Mouse (Mus musculus): Measurements from ENCODE around the gene Ppp1r18. TPM values are rescaled to one million over a fixed set of nuclear protein-coding genes. Genes with fewer than 3 reads are reported as not detected.

Ppp1r18 gene
- polyA plus RNA-seq, 1 experiment, result 46.2 TPM

GRCm38 (mm10) chr17:35833239-35833751, 32.1 kb upstream of the Ppp1r18 start:
- no peaks in the 10 kb centered on the region for H3K27me3 ChIP-seq (ENCODE audit: control insufficient read depth, insufficient read depth, insufficient read length)
- TF ChIP-seq E2F4 (IDR thresholded peaks at IDR 0.05; ENCODE audit: insufficient read depth) (no peak), POLR2AphosphoS2 (IDR thresholded peaks at IDR 0.05; ENCODE audit: insufficient read length, low read depth) (peak; percentile 74), POLR2A (IDR thresholded peaks at IDR 0.05; ENCODE audit: insufficient read length, low read depth) (peak; percentile 40), USF1 (IDR thresholded peaks at IDR 0.05; ENCODE audit: low read depth) (no peak), REST (IDR thresholded peaks at IDR 0.05; ENCODE audit: insufficient read depth, insufficient read length) (no peak)
- peaks cover 44% of the 10 kb centered on the region for H3K79me2 ChIP-seq (ENCODE audit: control insufficient read depth, insufficient read depth)
- H3K4me2 ChIP-seq (ENCODE audit: low read depth), result no peak overlapping the region
- no peak overlapping the region for H3ac ChIP-seq (ENCODE audit: control insufficient read depth, insufficient read length)
- no peak overlapping the region for H3K4me3 ChIP-seq
- peaks cover 34% of the 10 kb centered on the region for H3K36me3 ChIP-seq (ENCODE audit: control insufficient read depth, insufficient read depth)

GRCm38 (mm10) chr17:35833894-35834293, 31.5 kb upstream of the Ppp1r18 start:
- Histone ChIP-seq H3K27me3 (ENCODE audit: control insufficient read depth, insufficient read depth, insufficient read length) (no peaks in the 10 kb centered on the region), H3ac (ENCODE audit: control insufficient read depth, insufficient read length) (no peak overlapping the region), H3K79me2 (ENCODE audit: control insufficient read depth, insufficient read depth) (peaks cover 44% of the 10 kb centered on the region), H3K36me3 (ENCODE audit: control insufficient read depth, insufficient read depth) (peaks cover 34% of the 10 kb centered on the region), H3K4me2 (ENCODE audit: low read depth) (peak overlapping the region; percentile 92), H3K4me3 (no peak overlapping the region)
- peak; percentile 78 for TF ChIP-seq POLR2AphosphoS2 (IDR thresholded peaks at IDR 0.05; ENCODE audit: insufficient read length, low read depth)
- TF ChIP-seq TCF3 (IDR thresholded peaks at IDR 0.05; ENCODE audit: insufficient read length, low read depth), result no peak

DNA sequence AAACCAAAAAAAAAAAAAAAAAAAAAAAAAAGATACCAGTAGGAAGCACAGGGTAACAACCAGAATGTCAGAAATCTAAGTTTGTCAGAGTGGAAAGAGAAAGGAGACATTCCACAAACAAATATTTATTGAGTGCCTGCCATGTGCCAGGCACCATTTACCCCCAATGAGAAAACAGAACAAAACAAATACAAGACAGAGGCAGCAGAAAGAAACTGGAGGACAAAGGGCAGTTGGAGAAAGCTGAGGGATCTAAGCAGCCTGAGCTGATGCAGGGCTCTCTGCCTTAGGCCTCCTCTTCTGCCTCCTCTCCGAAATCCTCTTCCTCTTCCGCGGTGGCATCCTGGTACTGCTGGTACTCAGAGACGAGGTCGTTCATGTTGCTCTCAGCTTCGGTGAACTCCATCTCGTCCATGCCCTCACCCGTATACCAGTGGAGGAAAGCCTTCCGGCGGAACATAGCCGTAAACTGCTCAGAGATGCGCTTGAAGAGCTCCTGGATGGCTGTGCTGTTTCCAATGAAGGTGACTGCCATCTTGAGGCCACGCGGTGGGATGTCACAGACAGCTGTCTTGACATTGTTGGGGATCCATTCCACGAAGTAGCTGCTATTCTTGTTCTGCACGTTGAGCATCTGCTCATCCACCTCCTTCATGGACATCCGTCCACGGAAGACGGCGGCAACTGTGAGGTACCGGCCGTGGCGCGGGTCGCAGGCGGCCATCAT, 30.5 kb upstream of the Ppp1r18 start:
- Histone ChIP-seq H3K4me2 (ENCODE audit: low read depth) (peak overlapping the region; percentile 92), H3K79me2 (ENCODE audit: control insufficient read depth, insufficient read depth) (peaks cover 44% of the 10 kb centered on the region), H3K27me3 (ENCODE audit: control insufficient read depth, insufficient read depth, insufficient read length) (no peaks in the 10 kb centered on the region), H3ac (ENCODE audit: control insufficient read depth, insufficient read length) (peak overlapping the region; percentile 4), H3K4me3 (peak overlapping the region; percentile 96), H3K36me3 (ENCODE audit: control insufficient read depth, insufficient read depth) (peaks cover 34% of the 10 kb centered on the region)
- peak in 1 of 3 experiments; percentile 47 for TF ChIP-seq MYOG (IDR thresholded peaks at IDR 0.05; ENCODE audit: control insufficient read depth in 1 of 3, insufficient read depth in 1 of 3, insufficient read length in 2 of 3, low read depth in 2 of 3)
- peak; percentile 29 for TF ChIP-seq POLR2AphosphoS2 (IDR thresholded peaks at IDR 0.05; ENCODE audit: insufficient read length, low read depth)
- TF ChIP-seq TCF3 (IDR thresholded peaks at IDR 0.05; ENCODE audit: insufficient read length, low read depth), result no peak
- TF ChIP-seq POLR2A (IDR thresholded peaks at IDR 0.05; ENCODE audit: insufficient read length, low read depth), result peak; percentile 19
- TF ChIP-seq TCF12 (IDR thresholded peaks at IDR 0.05; ENCODE audit: insufficient read depth, poor library complexity, severe bottlenecking), result no peak
- TF ChIP-seq SRF (IDR thresholded peaks at IDR 0.05; ENCODE audit: control insufficient read depth, insufficient read length, low read depth), result no peak
- no peak for TF ChIP-seq E2F4 (IDR thresholded peaks at IDR 0.05; ENCODE audit: insufficient read depth)
- TF ChIP-seq MYOD1 (IDR thresholded peaks at IDR 0.05; ENCODE audit: control insufficient read depth in 1 of 3, insufficient read length in 2 of 3, low read depth in 2 of 3), result peak in 1 of 3 experiments; percentile 25
- TF ChIP-seq REST (IDR thresholded peaks at IDR 0.05; ENCODE audit: insufficient read depth, insufficient read length), result no peak

- TF ChIP-seq CEBPB (IDR thresholded peaks at IDR 0.05; ENCODE audit: insufficient read depth, poor library complexity, severe bottlenecking) (no peak), MYOG (IDR thresholded peaks at IDR 0.05; ENCODE audit: control insufficient read depth in 1 of 3, insufficient read depth in 1 of 3, insufficient read length in 2 of 3, low read depth in 2 of 3) (no peak), MYOD1 (IDR thresholded peaks at IDR 0.05; ENCODE audit: control insufficient read depth in 1 of 3, insufficient read length in 2 of 3, low read depth in 2 of 3) (no peak), POLR2AphosphoS2 (IDR thresholded peaks at IDR 0.05; ENCODE audit: insufficient read length, low read depth) (peak; percentile 90), POLR2A (IDR thresholded peaks at IDR 0.05; ENCODE audit: insufficient read length, low read depth) (peak; percentile 33)
- Histone ChIP-seq H3K4me3 (peak overlapping the region; percentile 96), H3K36me3 (ENCODE audit: control insufficient read depth, insufficient read depth) (peaks cover 34% of the 10 kb centered on the region), H3K27me3 (ENCODE audit: control insufficient read depth, insufficient read depth, insufficient read length) (no peaks in the 10 kb centered on the region), H3ac (ENCODE audit: control insufficient read depth, insufficient read length) (peak overlapping the region; percentile 4), H3K4me2 (ENCODE audit: low read depth) (peak overlapping the region; percentile 92), H3K79me2 (ENCODE audit: control insufficient read depth, insufficient read depth) (peaks cover 45% of the 10 kb centered on the region)
Measured at GRCm38 (mm10) chr17:35835424-35836140, 29.8 kb upstream of the Ppp1r18 start.

- H3K4me2 ChIP-seq (ENCODE audit: low read depth), result peak overlapping the region; percentile 92
- H3K4me3 ChIP-seq, result peak overlapping the region; percentile 96
- H3K36me3 ChIP-seq (ENCODE audit: control insufficient read depth, insufficient read depth), result peaks cover 31% of the 10 kb centered on the region
- peak overlapping the region; percentile 32 for H3ac ChIP-seq (ENCODE audit: control insufficient read depth, insufficient read length)
- H3K27me3 ChIP-seq (ENCODE audit: control insufficient read depth, insufficient read depth, insufficient read length), result no peaks in the 10 kb centered on the region
- peaks cover 47% of the 10 kb centered on the region for H3K79me2 ChIP-seq (ENCODE audit: control insufficient read depth, insufficient read depth)
- TF ChIP-seq POLR2AphosphoS2 (IDR thresholded peaks at IDR 0.05; ENCODE audit: insufficient read length, low read depth) (no peak), REST (IDR thresholded peaks at IDR 0.05; ENCODE audit: insufficient read depth, insufficient read length) (no peak), USF1 (IDR thresholded peaks at IDR 0.05; ENCODE audit: low read depth) (no peak), CEBPB (IDR thresholded peaks at IDR 0.05; ENCODE audit: insufficient read depth, poor library complexity, severe bottlenecking) (no peak), POLR2A (IDR thresholded peaks at IDR 0.05; ENCODE audit: insufficient read length, low read depth) (peak; percentile 27), TCF12 (IDR thresholded peaks at IDR 0.05; ENCODE audit: insufficient read depth, poor library complexity, severe bottlenecking) (no peak), SRF (IDR thresholded peaks at IDR 0.05; ENCODE audit: control insufficient read depth, insufficient read length, low read depth) (no peak), E2F4 (IDR thresholded peaks at IDR 0.05; ENCODE audit: insufficient read depth) (no peak), TCF3 (IDR thresholded peaks at IDR 0.05; ENCODE audit: insufficient read length, low read depth) (no peak)
Measured at GRCm38 (mm10) chr17:35836178-35836965, 29.0 kb upstream of the Ppp1r18 start.
